Mouse (Mus musculus) left cerebral cortex, postnatal 14 days (tissue): Measurements from ENCODE around the gene Rars2. TPM values are rescaled to one million over a fixed set of nuclear protein-coding genes. Genes with fewer than 3 reads are reported as not detected.
A peak's percentile ranks its signal among the peaks of the same experiment; 100 is the strongest.
"Not testable (repeated sequence)": the region's sequence is repeated elsewhere in the genome, so short reads cannot be mapped to it uniquely, and the experiment has no call there.

Experiments
- DNase-seq, 2 experiments: peaks; one replicate each; pipeline ENCODE4 v3.0.0; 2021 to 2022; ENCODE audit warnings: low spot score in 2 of 2, mixed read lengths in 1 of 2
- intact Hi-C: fragments of 180-260 bp; cut with DNase I; formaldehyde crosslinking; loops from one replicate; pipeline ENCODE4 v1.15.1; 2025
- long read RNA-seq, 2 experiments: library from polyadenylated mRNA; stranded (forward); transcript quantifications; one replicate each; pipeline ENCODE4 v2.0.0; 2021
- total RNA-seq, 2 experiments: library from RNA; stranded (reverse); gene quantifications; 2 replicates each; pipeline ENCODE4 v1.2.3; 2021

Gene Rars2
- 10 to 100 TPM; 23.0 to 26.1 TPM for total RNA-seq
- long read RNA-seq, experiment 1, transcript Rars2-201 (20 exons, 1,868 nt), result major isoform, 28 of 42 reads
- long read RNA-seq, experiment 1, partial matches to known transcripts, result 5 of 42 reads
- long read RNA-seq, experiment 1, other reads (novel, unspliced or antisense), result 9 of 42 reads
- long read RNA-seq, experiment 2, transcript Rars2-201 (20 exons, 1,868 nt), result major isoform, 14 of 26 reads
- long read RNA-seq, experiment 2, partial matches to known transcripts, result 0 of 26 reads
- long read RNA-seq, experiment 2, other reads (novel, unspliced or antisense), result 12 of 26 reads

DNA sequence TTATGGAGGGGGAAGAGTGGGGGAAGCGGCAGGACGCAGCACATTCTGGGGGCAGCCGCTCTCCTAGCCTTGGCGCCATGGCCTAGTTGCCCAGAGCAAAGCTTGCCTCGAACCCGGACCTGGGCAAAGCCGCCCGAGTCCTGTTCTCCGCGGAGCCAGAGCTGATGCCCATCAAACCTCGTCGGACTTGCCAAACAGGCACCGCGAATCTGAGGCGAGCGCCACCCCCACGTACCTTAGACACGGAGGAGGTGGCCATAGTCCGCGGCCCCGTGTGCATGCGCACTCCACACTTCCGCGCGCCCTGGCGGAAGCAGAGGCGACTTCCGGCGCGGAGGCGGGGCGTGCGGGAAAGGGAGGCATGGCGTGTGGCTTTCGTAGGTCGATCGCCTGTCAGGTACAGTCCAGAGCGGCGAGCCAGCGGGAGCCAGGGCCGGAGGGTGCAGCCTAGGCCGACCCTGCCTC, at the start of gene Rars2, which contains the start of gene Orc3:
Rars2 (plus strand) TSS at position 328 of the 465 bp plus-strand sequence.
Orc3 (minus strand) TSS at position 315 of the 465 bp plus-strand sequence.
- DNase-seq, result peak; percentile 91 to 93
- intact Hi-C loops, result no loop called here

DNA sequence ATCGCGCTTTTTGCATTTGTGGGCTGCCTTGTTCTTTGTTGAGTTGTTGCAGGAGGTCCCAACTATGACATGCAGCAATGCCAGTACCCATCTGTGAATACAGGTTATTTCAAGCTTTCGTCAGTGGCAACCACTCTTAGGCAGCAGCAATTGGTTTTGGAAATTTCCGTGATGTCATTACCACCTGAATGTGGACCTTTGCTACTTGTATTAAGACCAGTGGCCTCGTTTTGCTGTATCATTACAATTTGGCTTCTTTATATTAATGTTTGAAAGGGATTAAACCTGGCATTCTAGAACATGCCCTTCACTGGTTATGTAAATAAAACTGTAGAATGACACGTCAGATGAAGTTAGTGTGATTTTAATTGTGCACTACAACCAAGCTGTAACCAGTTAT, 48.5 kb upstream of the Rars2 start:
- intact Hi-C loops, result no loop called here
- no peak for DNase-seq

DNA sequence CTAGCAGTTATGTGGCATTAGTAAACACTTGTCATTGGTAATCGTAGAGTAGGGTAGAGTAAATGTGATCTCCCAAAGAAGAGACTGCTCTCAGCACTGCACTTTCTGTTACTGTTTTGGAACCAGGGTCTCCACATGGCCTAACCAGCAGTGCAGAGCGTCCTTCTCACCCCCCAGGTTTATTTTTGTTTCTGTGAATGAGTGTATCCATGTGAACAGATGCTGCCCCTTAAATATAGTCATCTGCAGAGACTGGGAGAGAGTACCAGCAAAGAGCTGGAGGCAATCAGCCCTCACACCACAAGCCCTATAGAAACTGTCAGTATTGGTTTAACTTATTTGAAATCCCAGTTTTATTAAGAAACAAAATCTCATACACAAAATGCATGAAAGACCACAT, 41.9 kb upstream of the Rars2 start:
- no peak for DNase-seq
- intact Hi-C loops, result no loop called here

DNA sequence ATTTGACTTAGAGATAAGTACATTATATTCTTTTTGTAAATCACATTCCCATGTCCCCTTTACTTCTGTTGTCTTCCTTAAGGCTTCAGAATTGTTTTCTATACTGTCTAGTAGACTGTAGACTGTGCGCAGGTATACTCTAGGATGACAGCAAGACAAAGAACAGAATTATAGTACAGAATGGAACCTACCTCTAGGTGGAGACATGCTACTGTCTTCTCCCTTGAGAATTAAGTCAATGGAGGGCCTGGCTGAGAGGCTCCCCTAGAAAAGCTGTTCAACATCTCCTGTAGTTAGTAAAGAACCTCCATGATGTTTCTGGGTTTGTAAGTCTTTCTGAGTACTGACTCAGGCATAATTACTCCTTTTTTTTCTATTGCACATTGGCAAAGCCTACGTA, 37.7 kb upstream of the Rars2 start:
- intact Hi-C loops, result no loop called here
- peak; percentile 19 to 62 for DNase-seq

DNA sequence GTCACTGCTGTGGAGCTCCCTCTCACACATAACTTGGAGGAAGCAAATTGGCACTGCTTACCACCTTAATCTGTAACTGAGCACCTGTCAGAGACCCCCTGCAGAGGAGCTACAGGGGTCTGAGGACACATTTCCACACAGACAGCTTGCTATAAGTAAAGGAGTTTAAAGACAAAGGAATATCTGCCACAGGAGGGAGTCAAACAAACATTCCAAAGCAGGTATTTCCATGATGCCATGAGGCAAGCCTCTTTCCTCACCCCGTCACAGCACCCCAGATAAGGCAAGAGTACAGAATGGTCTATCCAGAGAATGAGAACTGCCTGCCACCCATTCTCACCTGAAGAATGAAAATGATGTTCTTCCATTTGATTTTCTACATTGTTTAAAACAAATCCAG, 35.5 kb upstream of the Rars2 start:
- intact Hi-C loops, result no loop called here
- DNase-seq, result no peak

DNA sequence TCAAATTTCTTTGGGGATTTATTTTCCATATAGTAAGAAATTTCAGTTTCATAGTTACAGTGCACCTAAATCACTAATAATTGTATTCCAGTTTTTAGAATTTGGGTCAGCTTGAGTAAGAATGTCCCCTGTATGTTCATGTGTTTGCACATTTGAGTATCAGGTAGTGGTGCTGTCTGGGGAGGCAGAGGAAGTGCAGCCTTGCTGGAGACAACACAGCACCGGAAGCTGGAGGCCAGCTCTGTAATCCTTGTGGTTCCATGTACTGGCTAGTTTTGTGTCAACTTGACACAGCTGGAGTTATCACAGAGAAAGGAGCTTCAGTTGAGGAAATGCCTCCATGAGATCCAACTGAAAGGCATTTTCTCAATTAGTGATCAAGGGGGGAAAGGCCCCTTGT, 33.3 kb upstream of the Rars2 start:
- intact Hi-C loops, DNase-seq: not testable (repeated sequence)

DNA sequence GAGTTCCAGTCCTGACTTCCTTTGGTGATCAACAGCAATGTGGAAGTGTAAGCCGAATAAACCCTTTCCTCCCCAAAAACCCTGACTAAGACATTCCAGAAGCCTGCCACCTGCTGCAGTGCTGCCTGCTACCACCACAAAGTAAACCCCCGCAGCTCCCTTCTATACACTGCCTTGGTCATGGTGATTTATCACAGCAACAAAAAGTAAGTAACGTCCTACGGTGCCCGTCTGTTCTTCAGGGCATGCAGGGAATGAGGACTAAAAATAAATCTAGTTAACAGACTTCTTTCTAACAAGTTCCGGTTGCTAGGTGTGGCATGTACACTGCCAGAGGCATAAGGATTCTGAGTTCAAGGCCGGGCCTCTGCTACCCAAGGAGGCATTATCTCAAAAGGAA, 32.8 kb upstream of the Rars2 start:
- intact Hi-C loops, result no loop called here
- DNase-seq, result peak; percentile 30 to 66

DNA sequence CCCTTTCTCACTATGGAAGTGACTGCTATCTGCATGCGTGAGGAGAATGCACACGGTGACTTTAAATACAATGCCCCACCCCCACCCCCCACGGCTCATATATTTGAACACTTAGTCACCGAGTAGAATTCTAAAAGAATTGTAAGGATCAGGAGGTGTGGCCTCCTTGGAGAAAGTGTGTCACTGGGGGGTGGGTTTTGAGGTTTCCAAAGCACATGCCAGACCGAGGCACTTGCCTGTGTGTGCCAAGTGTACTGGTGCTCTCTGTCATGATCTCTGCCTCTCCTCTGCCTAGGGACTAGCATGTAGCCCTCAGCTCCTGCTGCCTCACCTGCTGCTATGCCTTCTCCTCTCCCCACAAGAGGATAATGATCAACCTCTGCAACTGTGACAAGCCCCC, 32.3 kb upstream of the Rars2 start:
- intact Hi-C loops, result no loop called here
- DNase-seq, result no peak

DNA sequence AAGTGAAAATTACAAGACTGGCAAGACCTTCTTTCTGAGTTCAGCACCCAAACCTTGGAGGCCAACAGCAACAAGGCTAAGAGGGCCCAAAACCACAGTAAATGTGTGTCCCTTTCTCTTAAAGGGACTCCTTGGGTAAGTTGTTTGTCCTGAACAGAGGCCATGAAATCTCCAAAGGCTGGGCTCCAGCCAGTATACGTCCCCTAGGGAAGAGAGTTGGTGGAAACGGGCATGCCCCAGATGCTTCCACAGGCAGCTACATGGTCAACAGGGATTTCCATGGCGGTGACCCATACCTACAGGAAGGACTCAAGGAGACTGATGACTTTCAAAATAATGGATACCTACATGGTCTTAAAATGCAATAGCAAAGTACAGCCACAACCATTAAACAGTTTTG, 31.3 kb upstream of the Rars2 start:
- intact Hi-C loops, result no loop called here
- no peak for DNase-seq

DNA sequence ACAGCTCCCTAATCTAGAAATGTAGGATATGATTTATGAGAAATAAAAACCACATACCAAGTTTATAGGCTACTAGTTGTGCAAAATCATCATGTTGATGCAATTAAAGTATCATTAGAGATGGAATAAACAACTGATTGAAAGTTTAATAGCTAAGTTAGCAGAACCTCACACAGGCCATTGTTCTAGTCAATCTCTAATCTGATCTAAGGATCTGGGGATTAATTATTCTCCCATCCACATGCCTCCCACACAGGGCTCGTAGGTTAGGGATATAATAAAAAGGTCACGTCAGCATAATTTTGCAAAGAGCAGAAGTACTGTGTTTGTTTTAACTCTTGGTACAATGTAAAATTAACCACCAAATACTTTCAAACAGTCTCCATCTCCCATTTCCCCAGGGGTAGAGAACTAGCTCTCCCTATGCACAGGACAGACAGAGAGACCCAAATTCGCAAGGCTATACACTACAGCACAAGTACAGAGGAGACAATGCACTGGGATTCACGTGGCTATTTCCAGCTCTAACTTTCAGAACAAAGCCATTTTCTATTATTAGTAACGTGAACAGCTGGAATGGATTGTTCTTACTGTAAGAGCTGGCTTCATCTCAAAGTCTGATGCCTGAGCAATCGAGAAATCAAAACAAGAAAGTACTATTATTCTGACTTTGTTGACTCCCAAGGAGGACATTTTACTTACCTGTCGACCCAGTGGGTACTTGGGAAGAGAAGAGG, 29.7 kb upstream of the Rars2 start:
- intact Hi-C loops, result no loop called here

DNA sequence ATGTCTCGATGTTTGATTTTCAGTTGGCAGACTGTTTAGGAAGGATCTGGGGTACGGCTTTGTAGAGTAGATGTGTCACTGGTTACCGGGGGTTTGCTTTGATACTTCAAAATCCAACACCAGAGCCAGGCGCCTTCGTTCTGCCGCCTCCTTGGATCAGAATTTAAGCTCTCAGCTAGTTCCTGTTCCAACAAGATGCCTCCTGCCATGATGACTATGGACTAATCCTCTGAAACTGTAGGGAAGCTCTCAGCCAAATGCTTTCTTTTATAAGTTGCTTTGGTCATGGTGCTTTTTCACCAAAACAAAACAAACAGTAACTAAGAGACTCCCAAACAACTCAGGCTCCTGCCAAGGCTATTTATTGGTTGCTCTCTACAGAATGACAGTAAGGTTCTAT, 11.6 kb upstream of the Rars2 start:
- DNase-seq, result no peak
- intact Hi-C loops, result no loop called here

More for the DNA sequence above, 29.7 kb upstream of the Rars2 start:
- DNase-seq, result no peak

DNA sequence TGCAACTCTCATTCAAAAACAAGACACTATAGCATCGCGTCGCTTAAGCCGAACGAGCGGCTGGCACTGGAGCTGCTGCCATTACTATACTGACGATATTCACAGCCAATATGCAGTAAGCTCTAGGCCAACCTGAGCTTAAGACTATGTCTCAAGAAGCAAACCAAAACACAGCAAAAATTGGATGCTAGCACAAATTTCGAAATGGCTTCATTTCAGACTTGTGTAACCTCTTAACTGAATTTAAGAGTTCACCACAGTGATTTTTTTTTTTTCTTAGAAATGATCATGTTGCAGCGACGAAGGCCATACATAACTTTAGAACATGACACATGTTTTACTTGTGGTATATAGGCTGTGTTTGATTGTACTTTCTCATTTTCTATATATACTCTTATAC, 8.1 kb upstream of the Rars2 start:
- intact Hi-C loops, result no loop called here
- no peak for DNase-seq

DNA sequence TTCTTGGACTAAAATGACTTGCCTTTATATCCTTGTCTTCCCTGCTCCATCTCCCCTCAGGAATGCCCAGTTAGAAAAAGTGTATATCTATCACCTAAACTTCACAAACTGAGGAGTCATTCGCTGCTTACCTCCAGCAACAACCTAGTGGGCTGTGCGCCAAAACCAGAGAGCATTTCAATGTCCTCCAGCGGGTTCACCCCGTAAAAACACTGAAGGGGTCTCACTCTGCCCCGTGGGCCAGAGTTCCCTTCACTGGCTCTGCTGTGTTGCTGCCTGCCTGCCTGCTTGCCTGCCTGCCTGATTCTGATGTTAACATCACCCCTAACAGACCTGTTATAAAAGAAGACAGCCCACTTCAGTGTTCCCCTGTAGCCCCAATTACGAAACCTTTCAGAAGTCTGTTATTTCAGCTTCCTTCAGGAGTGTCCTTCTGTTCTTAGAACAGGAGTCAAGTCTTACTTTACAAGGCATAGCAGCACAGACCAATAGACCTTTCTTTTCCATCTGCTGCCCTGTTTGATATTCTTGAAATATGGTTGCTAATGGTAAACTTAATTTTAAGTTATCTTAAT, 1.1 kb upstream of the Rars2 start:
- intact Hi-C loops, result no loop called here
- no peak for DNase-seq

DNA sequence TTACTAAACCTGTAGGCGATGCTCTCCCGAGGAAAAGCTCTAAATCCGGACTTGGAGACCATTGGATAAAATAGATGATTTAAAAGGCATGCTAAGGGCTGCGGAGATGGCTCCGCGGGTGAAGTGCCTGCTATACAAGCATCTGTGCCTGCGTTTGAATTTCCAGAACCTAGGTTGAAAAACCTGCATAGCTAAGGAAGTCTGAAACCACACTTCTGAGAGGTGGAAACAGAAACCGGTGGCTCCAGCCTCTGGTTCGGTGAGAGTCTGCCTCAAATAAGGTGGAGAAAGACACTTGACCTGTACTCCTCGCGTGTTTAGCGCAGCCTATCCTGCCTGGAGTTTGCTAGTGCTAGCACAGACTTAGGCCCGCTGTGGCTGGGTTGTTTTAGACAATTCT, 546 bp downstream of the Rars2 start:
- intact Hi-C loops, result no loop called here
- peak; percentile 10 to 17 for DNase-seq

DNA sequence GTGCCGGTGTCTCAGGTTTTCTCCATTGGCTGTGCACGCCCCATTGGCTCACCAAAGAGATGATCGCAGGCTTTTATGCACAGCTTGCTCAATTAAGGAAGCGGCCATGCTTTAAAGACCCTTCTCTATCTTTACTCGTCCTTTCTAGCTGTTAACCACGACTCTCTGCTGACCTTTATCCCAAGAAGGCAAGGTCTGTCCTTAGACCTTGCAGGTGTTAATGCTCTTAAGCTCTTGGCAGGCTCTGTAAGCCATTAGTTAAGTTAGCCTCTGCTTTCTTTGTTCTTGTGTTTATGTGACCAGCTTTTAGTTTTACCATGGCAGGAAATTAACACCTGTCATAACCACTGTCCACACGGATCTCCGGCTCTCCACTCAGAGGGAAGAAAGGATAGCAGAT, 1.4 kb downstream of the Rars2 start:
- intact Hi-C loops, result no loop called here
- peak in 1 of 2 experiments; percentile 13 for DNase-seq

DNA sequence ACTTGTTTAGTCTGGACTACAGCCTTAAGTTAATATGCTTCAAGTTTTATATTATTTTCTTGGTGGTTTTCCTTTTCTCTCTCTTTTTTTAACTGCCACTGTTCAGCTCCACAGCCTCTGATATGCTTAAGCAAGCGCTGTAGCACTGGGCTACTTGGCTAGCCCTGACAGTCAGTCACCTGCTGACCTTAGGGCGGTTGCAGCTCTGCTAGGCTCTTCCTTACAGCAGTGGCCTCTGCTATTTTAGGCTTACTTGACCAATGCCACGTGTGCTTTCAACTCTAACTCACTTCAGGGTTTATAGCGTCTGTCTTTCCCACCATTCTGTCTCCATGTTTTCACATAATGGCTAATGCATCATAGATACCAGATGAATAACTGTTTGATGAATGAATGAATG, 10.8 kb downstream of the Rars2 start:
- DNase-seq, result no peak
- intact Hi-C loops, result no loop called here

DNA sequence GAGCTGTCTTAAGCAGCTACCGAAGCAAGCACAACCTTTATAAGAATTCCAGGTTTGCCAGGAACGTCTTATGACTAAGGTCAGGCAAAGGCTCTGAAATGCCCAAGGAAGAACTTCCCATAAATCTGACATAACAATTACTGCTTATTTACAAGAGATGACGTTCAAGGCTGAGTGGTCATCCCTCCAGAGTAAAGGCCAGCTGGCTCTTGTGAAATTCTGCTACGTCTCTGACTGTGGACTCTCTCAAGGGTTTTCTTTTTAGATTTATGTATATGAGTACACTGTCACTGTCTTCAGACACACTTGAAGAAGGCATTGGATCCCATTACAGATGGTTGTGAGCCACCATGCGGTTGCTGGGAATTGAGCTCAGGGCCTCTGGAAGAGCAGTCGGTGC, 11.6 kb downstream of the Rars2 start:
- no peak for DNase-seq
- intact Hi-C loops, result no loop called here

DNA sequence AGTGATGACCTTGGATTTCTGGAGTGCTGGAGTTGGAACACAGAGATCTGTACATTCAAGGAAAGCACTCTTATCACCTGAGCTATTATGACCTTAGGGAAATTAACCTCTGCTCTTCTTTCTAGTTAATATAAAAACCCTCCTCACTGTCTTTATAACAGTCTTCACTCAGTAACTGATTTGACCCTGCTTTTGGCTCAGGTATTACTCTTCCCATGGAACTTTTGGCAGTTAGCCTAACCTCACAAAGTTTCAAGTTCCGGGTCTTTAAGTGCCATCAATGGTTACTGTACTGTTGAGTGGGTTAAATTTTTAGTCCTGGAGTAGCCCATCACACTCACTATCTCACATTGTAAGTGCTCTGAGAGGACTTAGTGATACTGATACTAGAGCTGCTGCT, 15.2 kb downstream of the Rars2 start:
- intact Hi-C loops, result no loop called here
- no peak for DNase-seq

DNA sequence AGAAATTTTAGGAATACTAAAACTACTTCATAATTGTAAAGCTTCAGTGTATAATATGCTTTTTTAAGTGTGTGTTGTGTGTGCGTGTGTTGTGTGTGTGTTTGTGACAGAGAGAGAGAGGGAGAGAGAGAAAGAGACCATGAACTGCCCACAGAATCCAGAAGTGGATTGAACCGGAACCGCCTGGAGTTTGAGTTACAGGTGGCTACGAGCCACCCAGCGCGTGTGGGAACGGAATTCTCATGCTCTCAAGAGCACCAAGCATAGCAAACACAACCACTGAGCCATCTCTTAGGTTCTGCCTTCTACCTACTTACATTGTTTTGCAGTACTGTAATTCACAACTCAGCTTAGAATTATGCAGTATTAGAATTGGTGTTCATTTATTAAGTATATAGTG, 19.4 kb downstream of the Rars2 start:
- intact Hi-C loops, result no loop called here

DNA sequence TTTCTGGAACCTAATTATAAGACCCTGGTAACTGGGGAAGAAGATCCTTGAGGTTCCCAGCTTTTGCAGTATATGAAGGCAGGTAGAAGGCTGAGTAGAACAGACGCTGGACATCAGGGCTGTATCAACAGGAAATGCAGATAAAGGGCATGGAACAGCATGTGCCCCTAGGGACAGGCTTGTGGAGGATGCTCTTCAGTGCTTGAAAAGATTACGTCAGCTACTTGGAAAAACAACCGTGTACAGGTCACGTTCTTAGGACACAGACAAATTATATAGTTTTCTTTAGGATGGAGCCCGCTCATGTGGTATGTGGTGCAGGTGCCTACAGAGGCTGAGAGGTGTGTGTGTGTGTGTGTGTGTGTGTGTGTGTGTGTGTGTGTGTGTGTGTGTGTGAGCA, 21.3 kb downstream of the Rars2 start:
- DNase-seq, result no peak
- intact Hi-C loops, result no loop called here

More for the DNA sequence above, 19.4 kb downstream of the Rars2 start:
- DNase-seq, result no peak

DNA sequence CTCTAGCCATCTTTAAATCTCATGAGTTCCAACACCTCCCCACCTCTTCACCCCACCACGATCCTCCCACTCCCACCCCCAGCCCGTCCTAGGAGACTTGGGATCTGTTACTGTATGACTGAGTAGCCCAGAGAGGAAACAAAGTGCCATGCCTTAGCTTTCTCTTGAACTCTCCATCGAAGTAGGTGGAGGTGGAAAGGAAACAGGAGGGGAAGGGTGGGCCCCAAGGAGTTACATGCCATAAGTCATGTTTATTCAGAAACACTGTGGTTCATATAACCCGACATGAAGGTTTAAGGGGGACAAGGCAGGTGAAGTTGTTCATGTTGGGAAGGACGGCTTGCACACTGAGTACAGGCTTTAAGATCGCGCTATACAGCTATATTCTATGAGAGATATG, 22.6 kb downstream of the Rars2 start:
- no peak for DNase-seq
- intact Hi-C loops, result no loop called here
